Mouse (Mus musculus) CH12.LX (cell line): Measurements from ENCODE around the gene Olfr469. TPM values are rescaled to one million over a fixed set of nuclear protein-coding genes. Genes with fewer than 3 reads are reported as not detected.

Experiments used
- DNase-seq: peaks from one replicate; pipeline ENCODE4 v3.0.0-alpha.2; 2013; ENCODE audit errors: extremely low read depth
- H3K27ac ChIP-seq: 2 replicates; pipeline ENCODE4 v1.5.1; 2012; ENCODE audit warnings: low read depth, mild to moderate bottlenecking, control low read depth, moderate library complexity; ENCODE audit not compliant: insufficient read depth
- H3K27me3 ChIP-seq: replicated peaks from 2 replicates; pipeline ENCODE3; 2012; ENCODE audit warnings: inconsistent platforms
- H3K36me3 ChIP-seq, 2 experiments: replicated peaks in 1 of 2; 2 replicates each; pipeline versions ENCODE3 to v1.6.1; 2012; ENCODE audit warnings: inconsistent platforms in 1 of 2, low read length in 1 of 2, mild to moderate bottlenecking in 1 of 2, mixed read lengths in 1 of 2, moderate library complexity in 1 of 2; ENCODE audit not compliant: control insufficient read depth in 1 of 2, insufficient read depth in 1 of 2
- H3K4me1 ChIP-seq, 2 experiments: 2 replicates each; pipeline ENCODE4 v1.6.1; 2012; ENCODE audit warnings: inconsistent platforms in 1 of 2, moderate library complexity in 1 of 2; ENCODE audit not compliant: insufficient read depth in 2 of 2, control insufficient read depth in 1 of 2
- H3K4me2 ChIP-seq: 2 replicates; pipeline ENCODE4 v1.6.1; 2012; ENCODE audit warnings: low read depth, mild to moderate bottlenecking, control low read depth; ENCODE audit not compliant: poor library complexity, insufficient read depth, severe bottlenecking
- H3K4me3 ChIP-seq, 3 experiments: fragments of 150-350 bp in 1 of 3; sonication (generic) in 1 of 3; replicated peaks in 1 of 3; 2 replicates each; pipeline versions ENCODE3 to v1.5.1; 2011 to 2012; ENCODE audit warnings: low read depth in 2 of 3, low read length in 2 of 3, mild to moderate bottlenecking in 2 of 3, moderate library complexity in 2 of 3, control low read depth in 1 of 3, improper control_type of control experiment in 1 of 3, inconsistent platforms in 1 of 3, mixed read lengths in 1 of 3; ENCODE audit not compliant: poor library complexity in 1 of 3
- H3K79me2 ChIP-seq: replicated peaks from 2 replicates; pipeline ENCODE4 v1.6.1; 2012; ENCODE audit warnings: mild to moderate bottlenecking, moderate library complexity; ENCODE audit not compliant: control insufficient read depth, poor library complexity, insufficient read depth, severe bottlenecking; ENCODE audit errors: extremely low read depth
- H3K9ac ChIP-seq: 2 replicates; pipeline ENCODE4 v1.6.1; 2012; ENCODE audit warnings: low read depth, mild to moderate bottlenecking, control low read depth, moderate library complexity; ENCODE audit not compliant: insufficient read depth
- H3K9me3 ChIP-seq: replicated peaks from 2 replicates; pipeline ENCODE3; 2012; ENCODE audit warnings: low read length, inconsistent platforms, mixed read lengths
- BHLHE40 ChIP-seq: IDR thresholded peaks from 2 replicates; pipeline ENCODE4 v1.6.1; 2011; ENCODE audit warnings: mild to moderate bottlenecking, low read depth, low read length, improper control_type of control experiment
- CTCF ChIP-seq, 2 experiments: IDR thresholded peaks in 1 of 2; conservative IDR thresholded peaks in 1 of 2; 2 replicates each; pipeline ENCODE4 v1.5.1; 2011 to 2012; ENCODE audit warnings: low read depth in 2 of 2, low read length in 2 of 2, improper control_type of control experiment in 1 of 2, inconsistent platforms in 1 of 2, mild to moderate bottlenecking in 1 of 2, moderate library complexity in 1 of 2
- EP300 ChIP-seq: IDR thresholded peaks from 2 replicates; pipeline ENCODE4 v1.6.1; 2011; ENCODE audit warnings: low read length, improper control_type of control experiment
- IRF4 ChIP-seq: IDR thresholded peaks from 2 replicates; pipeline ENCODE4 v1.6.1; 2014; ENCODE audit warnings: low read depth, mild to moderate bottlenecking, inconsistent platforms, low read length, improper control_type of control experiment
- MAFK ChIP-seq: IDR thresholded peaks from 2 replicates; pipeline ENCODE4 v1.6.1; 2011; ENCODE audit warnings: low read length, improper control_type of control experiment; ENCODE audit not compliant: insufficient replicate concordance
- MAZ ChIP-seq: IDR thresholded peaks from 2 replicates; pipeline ENCODE4 v1.6.1; 2012; ENCODE audit warnings: low read depth, mild to moderate bottlenecking, inconsistent platforms, low read length, improper control_type of control experiment, moderate library complexity
- MEF2A ChIP-seq: IDR thresholded peaks from 2 replicates; pipeline ENCODE4 v1.6.1; 2014; ENCODE audit warnings: low read depth, mild to moderate bottlenecking, inconsistent platforms, low read length, improper control_type of control experiment, borderline replicate concordance
- POLR2AphosphoS2 ChIP-seq: IDR thresholded peaks from 2 replicates; pipeline ENCODE4 v1.6.1; 2011; ENCODE audit warnings: low read depth, low read length, improper control_type of control experiment
- RAD21 ChIP-seq: IDR thresholded peaks from 2 replicates; pipeline ENCODE4 v1.6.1; 2011; ENCODE audit warnings: low read depth, mild to moderate bottlenecking, low read length, improper control_type of control experiment, moderate library complexity
- RCOR1 ChIP-seq: conservative IDR thresholded peaks from 2 replicates; pipeline ENCODE4 v1.6.1; 2012; ENCODE audit warnings: low read depth, mild to moderate bottlenecking, inconsistent platforms, low read length, improper control_type of control experiment
- SMC3 ChIP-seq: IDR thresholded peaks from 2 replicates; pipeline ENCODE4 v1.6.1; 2011; ENCODE audit warnings: low read depth, low read length, improper control_type of control experiment
- USF2 ChIP-seq: conservative IDR thresholded peaks from 2 replicates; pipeline ENCODE4 v1.6.1; 2011; ENCODE audit warnings: low read depth, low read length, improper control_type of control experiment
- ZKSCAN1 ChIP-seq: IDR thresholded peaks from 2 replicates; pipeline ENCODE4 v1.6.1; 2012; ENCODE audit warnings: low read depth, inconsistent platforms, low read length, improper control_type of control experiment, borderline replicate concordance
- ZNF384 ChIP-seq: IDR thresholded peaks from 2 replicates; pipeline ENCODE4 v1.6.1; 2012; ENCODE audit warnings: low read depth, low read length, improper control_type of control experiment, inconsistent platforms
- dilution Hi-C: fragments of 300-500 bp; cut with MboI; formaldehyde crosslinking; loops from 2 replicates; pipeline ENCODE4 v1.14.3; 2020; ENCODE audit warnings: low sequenced_read_pairs; ENCODE audit not compliant: extremely low pct_unique_long_range_greater_than_20kb, extremely low pct_ligation_motif_present
- in situ Hi-C: fragments of 300-500 bp; cut with MboI; formaldehyde crosslinking; loops from 3 replicates; pipeline ENCODE4 v1.14.3; 2019; ENCODE audit warnings: low sequenced_read_pairs, low pct_ligation_motif_present, low pct_unique_long_range_greater_than_20kb, mixed read lengths
- polyA plus RNA-seq: library from polyadenylated mRNA; unstranded; fragments of >175 nt; gene quantifications from 2 replicates; pipeline ENCODE4 v1.2.1, GENCODE M21; 2012; ENCODE audit warnings: low read depth; ENCODE audit not compliant: insufficient read length
- total RNA-seq, 2 experiments: library from RNA; depleted of rRNA; stranded (reverse); fragments of 300-350 nt in 1 of 2; fragments of >200 nt in 1 of 2; gene quantifications; 2 replicates each; pipeline ENCODE4 v1.2.3; 2012 to 2014

Olfr469 gene
- total and polyA plus RNA-seq, 3 experiments, result not detected

GRCm38 (mm10) chr7:107819442-107819841, 5.9 kb downstream of the Olfr469 start:
- DNase-seq, result peak; percentile 39
- no peaks in the 10 kb centered on the region for H3K4me1 ChIP-seq
- H3K27ac ChIP-seq, result no peak overlapping the region
- in situ Hi-C loops, result no loop called here
- H3K4me2 ChIP-seq, result no peak overlapping the region
- no peak overlapping the region for H3K4me3 ChIP-seq
- no peaks in the 10 kb centered on the region for H3K27me3 ChIP-seq
- H3K36me3 ChIP-seq, result no peaks in the 10 kb centered on the region
- TF ChIP-seq BHLHE40 (no peak), CTCF (conservative IDR thresholded peaks at IDR 0.05 in 1 of 2, IDR thresholded peaks at IDR 0.05 in 1 of 2; ENCODE audit: low read depth in 2 of 2, low read length in 2 of 2) (peak; percentile 21 to 66; a peak in 3 of 4 replicates), MAFK (no peak), ZKSCAN1 (no peak), RAD21 (peak; percentile 15)
- TF ChIP-seq, all 38 proteins: peak for 2
- no peaks in the 10 kb centered on the region for H3K9me3 ChIP-seq
- H3K9ac ChIP-seq, result no peak overlapping the region
- dilution Hi-C loops, result no loop called here
- H3K79me2 ChIP-seq, result no peaks in the 10 kb centered on the region

- no peaks in the 10 kb centered on the region for H3K79me2 ChIP-seq
- no peak for DNase-seq
- in situ Hi-C loops, result no loop called here
- TF ChIP-seq RAD21 (no peak), EP300 (no peak), POLR2AphosphoS2 (no peak), IRF4 (no peak), MAZ (no peak), USF2 (no peak)
- TF ChIP-seq, all 38 proteins: peak for 0
- H3K27ac ChIP-seq, result no peak within 1 kb of the TSS
- H3K27me3 ChIP-seq, result no peaks in the 10 kb centered on the region
- no peaks in the 10 kb centered on the region for H3K36me3 ChIP-seq
- no peaks in the 10 kb centered on the region for H3K4me1 ChIP-seq
- H3K4me2 ChIP-seq, result no peak within 1 kb of the TSS
- H3K9ac ChIP-seq, result no peak within 1 kb of the TSS
- H3K9me3 ChIP-seq, result no peaks in the 10 kb centered on the region
- dilution Hi-C loops, result no loop called here
- no peak within 1 kb of the TSS for H3K4me3 ChIP-seq
Measured at GRCm38 (mm10) chr7:107811963-107812362, 13.4 kb downstream of the Olfr469 start, which contains the start of gene Olfr467. Olfr467 (plus strand) TSS chr7:107812263.

GRCm38 (mm10) chr7:107802138-107802537, 23.2 kb downstream of the Olfr469 start:
- TF ChIP-seq SMC3 (no peak), POLR2AphosphoS2 (no peak), ZNF384 (no peak), MAFK (no peak), RCOR1 (no peak), MEF2A (no peak)
- Histone ChIP-seq H3K4me2 (no peak overlapping the region), H3K4me3 (no peak overlapping the region), H3K9ac (no peak overlapping the region), H3K36me3 (no peaks in the 10 kb centered on the region), H3K27me3 (peaks cover 2% of the 10 kb centered on the region), H3K9me3 (peaks cover 2% of the 10 kb centered on the region), H3K79me2 (no peaks in the 10 kb centered on the region), H3K27ac (no peak overlapping the region), H3K4me1 (no peaks in the 10 kb centered on the region)
- dilution Hi-C loops, result no loop called here
- no peak for DNase-seq
- in situ Hi-C loops, result no loop called here
